Mouse (Mus musculus) forebrain, embryonic 12.5 days (tissue): Measurements from ENCODE around the gene St8sia1. TPM values are rescaled to one million over a fixed set of nuclear protein-coding genes. Genes with fewer than 3 reads are reported as not detected.

ENCODE experiments used
- ATAC-seq: fragments of 200-750 bp; cut with Nextera tagmentation; 2 replicates; pipeline ENCODE4 v1.8.0; 2017; ENCODE audit warnings: moderate TSS enrichment; ENCODE audit not compliant: low FRiP score
- H3K27ac ChIP-seq: fragments of 300-500 bp; sonication (generic); 2 replicates; pipeline ENCODE4 v1.5.1; 2016; ENCODE audit warnings: mild to moderate bottlenecking
- H3K27me3 ChIP-seq: fragments of 300-500 bp; sonication (generic); 2 replicates; pipeline ENCODE4 v1.6.1; 2016; ENCODE audit warnings: mild to moderate bottlenecking
- H3K36me3 ChIP-seq: fragments of 300-500 bp; sonication (generic); replicated peaks from 2 replicates; pipeline ENCODE4 v1.6.1; 2016; ENCODE audit warnings: mild to moderate bottlenecking
- H3K4me1 ChIP-seq: fragments of 300-500 bp; sonication (generic); 2 replicates; pipeline ENCODE4 v1.6.1; 2016
- H3K4me2 ChIP-seq: fragments of 300-500 bp; sonication (generic); 2 replicates; pipeline ENCODE4 v1.6.1; 2016; ENCODE audit warnings: mild to moderate bottlenecking, moderate library complexity
- H3K4me3 ChIP-seq: fragments of 300-500 bp; sonication (generic); replicated peaks from 2 replicates; pipeline ENCODE4 v1.5.1; 2016; ENCODE audit warnings: mild to moderate bottlenecking
- H3K9ac ChIP-seq: fragments of 300-500 bp; sonication (generic); 2 replicates; pipeline ENCODE4 v1.6.1; 2016; ENCODE audit warnings: mild to moderate bottlenecking
- H3K9me3 ChIP-seq: fragments of 300-500 bp; sonication (generic); 2 replicates; pipeline ENCODE4 v1.6.1; 2016
- WGBS: fragments of 180-500 bp; shearing (Covaris S2); methylation state at CpG from one replicate; pipeline ENCODE4 v1.1.7; 2016; 5-methylcytosine and 5-hydroxymethylcytosine counted together
- polyA plus RNA-seq: library from polyadenylated mRNA; unstranded; fragments of >200 nt; fragmentation: Nextera tagmentation; extraction: Ambion mirVana; gene quantifications from 2 replicates; pipeline ENCODE4 v1.2.1, GENCODE M21; 2016

Gene St8sia1
- polyA plus RNA-seq, 1 experiment from 2014 or later = 6.3 TPM

DNA sequence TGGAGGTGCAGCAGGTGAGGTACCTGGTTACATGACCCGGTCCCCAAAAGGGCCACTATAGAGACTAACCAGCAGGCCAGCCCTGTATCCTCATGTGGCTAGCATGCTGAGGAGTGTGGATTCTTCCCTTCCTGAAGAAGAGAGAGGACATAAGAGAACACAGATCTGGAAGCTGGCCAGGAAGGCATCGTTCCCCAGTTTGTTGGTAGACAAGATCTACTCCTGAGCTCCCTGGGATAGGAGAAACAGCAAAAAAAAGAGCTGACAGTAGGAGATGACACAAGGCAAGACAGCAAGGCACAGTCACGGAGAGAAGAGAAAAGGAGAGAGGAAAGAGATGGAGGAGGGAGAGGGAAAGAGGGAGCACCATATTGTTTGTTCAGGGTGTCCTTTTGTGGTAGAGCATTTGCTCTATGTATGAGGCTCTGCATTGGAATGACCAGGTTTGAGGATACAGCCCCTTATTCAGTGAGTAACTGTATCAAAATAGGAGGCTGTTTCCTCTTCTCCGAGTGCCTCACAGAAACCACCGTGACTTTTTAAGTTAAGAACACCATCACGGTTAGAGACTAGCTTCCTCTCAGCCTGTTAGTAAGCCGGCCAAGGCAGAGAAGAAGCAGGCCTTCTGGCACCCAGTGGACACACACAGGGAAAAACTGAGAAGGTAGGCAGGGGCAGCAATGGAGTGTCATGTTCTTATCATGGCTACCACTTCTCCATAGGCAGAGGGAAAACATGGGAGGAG lies 12.5 kb downstream of the St8sia1 start:
- Histone ChIP-seq H3K9me3 (no peaks in the 10 kb centered on the region), H3K4me1 (peaks cover 12% of the 10 kb centered on the region; the same call in 1 of the 2 replicates), H3K27ac (no peak overlapping the region), H3K9ac (no peak overlapping the region), H3K4me3 (no peak overlapping the region), H3K27me3 (no peaks in the 10 kb centered on the region), H3K36me3 (no peaks in the 10 kb centered on the region), H3K4me2 (no peak overlapping the region)
- 90% methylated on average over 7 of the region's 7 CpGs for WGBS
- no peak for ATAC-seq

DNA sequence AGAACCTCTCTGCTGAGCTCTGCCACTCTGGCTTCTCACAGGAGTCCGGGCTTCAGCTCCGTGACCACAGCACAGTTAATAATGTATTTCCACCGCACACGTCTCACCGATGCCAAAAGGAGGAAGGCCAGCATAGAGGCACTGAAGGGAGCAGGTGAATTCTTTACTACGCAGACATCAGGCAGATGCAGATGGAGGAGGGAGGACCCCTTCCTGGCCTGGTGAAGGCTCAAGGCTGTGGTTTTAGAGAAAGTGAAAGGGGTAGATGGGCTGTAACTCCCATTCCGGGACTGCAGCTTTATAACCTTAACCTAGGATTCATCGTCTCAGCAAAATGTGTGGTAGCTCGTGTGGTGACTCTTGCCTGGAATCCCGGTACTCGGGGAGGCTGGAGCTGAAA lies 13.9 kb downstream of the St8sia1 start:
- Histone ChIP-seq H3K9ac (no peak overlapping the region), H3K27me3 (no peaks in the 10 kb centered on the region), H3K4me3 (no peak overlapping the region), H3K9me3 (no peaks in the 10 kb centered on the region), H3K4me1 (peaks cover 12% of the 10 kb centered on the region; the same call in 1 of the 2 replicates), H3K36me3 (no peaks in the 10 kb centered on the region), H3K4me2 (no peak overlapping the region), H3K27ac (no peak overlapping the region)
- WGBS = 88% methylated on average over 11 of the region's 11 CpGs
- no peak for ATAC-seq

DNA sequence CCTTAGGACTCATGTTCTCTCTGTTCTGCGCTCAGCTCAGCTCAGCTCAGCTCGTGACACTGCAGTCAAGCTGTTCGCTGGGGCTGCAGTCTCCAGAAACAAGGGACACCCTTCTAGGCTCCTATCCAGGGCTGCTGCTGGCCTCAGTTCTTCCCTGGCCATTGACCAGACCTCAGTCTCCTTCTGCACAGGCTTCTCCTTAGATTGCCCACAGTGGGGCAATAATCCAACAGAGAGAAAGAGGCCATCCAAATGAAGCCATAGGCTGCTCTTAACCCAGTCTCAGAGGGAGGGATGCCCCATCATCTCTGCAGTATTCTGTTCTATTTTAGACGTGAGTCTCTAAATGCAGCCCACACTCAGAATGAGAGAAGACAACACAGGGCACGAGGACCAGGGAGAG lies 15.3 kb downstream of the St8sia1 start:
- no peak overlapping the region for H3K9ac ChIP-seq
- no peak overlapping the region for H3K4me3 ChIP-seq
- H3K4me2 ChIP-seq = no peak overlapping the region
- H3K27me3 ChIP-seq = no peaks in the 10 kb centered on the region
- H3K36me3 ChIP-seq = no peaks in the 10 kb centered on the region
- peaks cover 12% of the 10 kb centered on the region; the same call in 1 of the 2 replicates for H3K4me1 ChIP-seq
- no peak for ATAC-seq
- H3K9me3 ChIP-seq = no peaks in the 10 kb centered on the region
- no peak overlapping the region for H3K27ac ChIP-seq
- WGBS = 76% methylated on average over 5 of the region's 5 CpGs

DNA sequence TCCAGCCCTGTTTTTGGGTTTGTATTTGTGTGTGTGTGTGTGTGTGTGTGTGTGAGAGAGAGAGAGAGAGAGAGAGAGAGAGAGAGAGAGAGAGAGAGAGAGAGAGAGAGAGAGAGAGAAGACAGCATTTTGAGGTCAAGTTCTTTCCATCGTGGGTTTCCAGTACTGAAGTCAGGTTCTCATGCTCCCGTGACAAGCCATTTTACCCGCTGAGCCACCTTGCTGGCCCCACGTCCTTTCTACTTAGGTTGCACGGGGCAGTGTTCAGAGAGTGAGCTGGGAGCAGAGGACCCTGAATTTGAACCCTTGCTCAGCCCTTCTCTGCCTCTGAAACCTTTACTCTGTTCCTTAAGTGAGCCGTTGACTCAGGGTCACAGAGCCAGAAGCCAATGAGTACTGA lies 17.2 kb downstream of the St8sia1 start:
- no peaks in the 10 kb centered on the region for H3K27me3 ChIP-seq
- H3K4me3 ChIP-seq = no peak overlapping the region
- H3K27ac ChIP-seq = no peak overlapping the region
- H3K36me3 ChIP-seq = no peaks in the 10 kb centered on the region
- no peaks in the 10 kb centered on the region for H3K9me3 ChIP-seq
- 86% methylated on average over 6 of the region's 6 CpGs for WGBS
- H3K4me2 ChIP-seq = no peak overlapping the region
- no peak overlapping the region for H3K9ac ChIP-seq
- H3K4me1 ChIP-seq = peaks cover 12% of the 10 kb centered on the region; the same call in 1 of the 2 replicates
- ATAC-seq = no peak

DNA sequence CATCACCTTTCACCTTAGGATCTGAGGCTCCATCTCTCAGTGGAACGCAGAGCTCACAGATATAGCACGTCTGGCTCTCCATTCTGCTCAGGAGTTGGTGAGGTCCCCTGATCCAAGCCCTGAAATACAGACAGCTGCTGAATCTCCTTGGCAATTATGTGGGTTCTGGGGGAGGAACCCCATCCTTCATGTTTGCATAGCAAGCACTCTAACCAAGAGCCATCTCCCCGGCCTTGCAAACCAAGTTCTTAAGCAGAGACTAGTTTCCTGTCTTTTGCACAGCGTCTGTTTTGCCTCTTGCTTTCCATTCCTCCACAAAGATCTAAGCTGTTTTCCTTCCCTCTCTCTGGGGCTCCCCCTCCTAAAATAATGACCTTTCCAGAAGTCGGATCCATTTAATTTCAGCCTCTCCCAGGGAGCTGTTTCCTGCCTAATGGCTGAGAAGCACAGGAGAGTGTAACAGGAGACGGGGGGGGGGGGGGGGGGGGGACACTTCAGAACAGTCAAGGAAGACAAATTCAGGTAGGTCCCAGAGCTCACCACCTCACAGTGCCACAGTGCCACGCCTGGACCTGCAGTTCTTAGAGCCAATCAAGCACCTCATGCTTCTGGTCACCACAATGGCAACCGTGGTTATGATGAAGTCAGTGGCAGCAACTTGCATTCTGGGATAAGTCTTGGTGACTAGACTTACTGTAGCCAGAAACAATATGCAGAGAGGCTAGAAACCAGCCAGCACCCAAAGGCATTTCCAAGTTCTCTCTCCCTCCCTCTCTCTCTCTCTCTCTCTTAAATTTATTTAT lies 18.0 kb downstream of the St8sia1 start:
- H3K9ac ChIP-seq = no peak overlapping the region
- ATAC-seq = no peak

DNA sequence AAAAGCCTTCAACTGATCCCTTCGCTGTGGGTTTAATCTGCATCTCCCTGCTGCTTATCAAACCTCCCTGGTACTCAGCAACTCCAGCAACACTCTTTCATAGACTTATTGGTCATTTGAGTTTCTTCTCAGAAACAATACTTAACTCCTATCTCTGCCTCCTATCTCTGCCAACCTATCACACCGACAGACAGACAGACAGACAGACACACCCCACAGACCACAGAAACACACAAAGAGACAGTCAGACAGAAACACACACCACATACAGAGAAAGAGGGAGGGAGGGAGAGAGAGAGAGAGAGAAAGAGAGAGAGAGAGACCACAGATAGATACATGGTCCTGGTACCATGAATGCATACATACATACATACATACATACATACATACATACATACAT lies 18.8 kb downstream of the St8sia1 start:
- no peak overlapping the region for H3K4me3 ChIP-seq
- H3K4me1 ChIP-seq = peaks cover 13% of the 10 kb centered on the region; the same call in 1 of the 2 replicates
- no peak overlapping the region for H3K27ac ChIP-seq
- ATAC-seq = no peak
- no peak overlapping the region for H3K4me2 ChIP-seq
- no peak overlapping the region for H3K9ac ChIP-seq
- H3K27me3 ChIP-seq = no peaks in the 10 kb centered on the region
- H3K36me3 ChIP-seq = no peaks in the 10 kb centered on the region
- H3K9me3 ChIP-seq = no peaks in the 10 kb centered on the region
- WGBS = 87% methylated on average over 2 of the region's 2 CpGs

More for the DNA sequence above, 18.0 kb downstream of the St8sia1 start:
- H3K36me3 ChIP-seq = no peaks in the 10 kb centered on the region
- H3K9me3 ChIP-seq = no peaks in the 10 kb centered on the region
- WGBS = 85% methylated on average over 7 of the region's 8 CpGs
- no peak overlapping the region for H3K27ac ChIP-seq
- peaks cover 12% of the 10 kb centered on the region; the same call in 1 of the 2 replicates for H3K4me1 ChIP-seq
- H3K4me2 ChIP-seq = no peak overlapping the region
- H3K27me3 ChIP-seq = no peaks in the 10 kb centered on the region
- no peak overlapping the region for H3K4me3 ChIP-seq

DNA sequence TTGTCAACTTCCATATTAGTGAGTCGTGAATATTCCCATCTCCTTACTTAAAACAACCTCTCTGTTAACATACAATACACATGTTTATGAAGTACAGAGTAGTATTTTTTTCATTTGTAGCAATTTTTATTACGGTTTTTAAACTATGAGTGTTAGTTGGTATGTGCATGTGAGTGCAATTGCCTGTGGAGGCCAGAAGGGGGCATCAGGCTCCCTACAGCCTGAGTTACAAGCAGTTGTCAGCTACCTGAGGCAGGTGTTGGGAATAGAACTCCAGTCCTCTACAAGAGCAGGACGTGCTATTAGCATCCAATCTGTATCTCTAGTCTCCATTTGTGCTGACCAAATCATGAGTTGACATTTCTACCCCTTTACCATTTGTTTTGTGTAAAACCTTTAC lies 19.8 kb downstream of the St8sia1 start:
- Histone ChIP-seq H3K27ac (no peak overlapping the region), H3K4me3 (no peak overlapping the region), H3K4me1 (peaks cover 9% of the 10 kb centered on the region; the same call in 1 of the 2 replicates), H3K36me3 (no peaks in the 10 kb centered on the region), H3K4me2 (no peak overlapping the region), H3K9ac (no peak overlapping the region), H3K27me3 (no peaks in the 10 kb centered on the region), H3K9me3 (no peaks in the 10 kb centered on the region)
- ATAC-seq = no peak
- 96% methylated on average over 3 of the region's 3 CpGs for WGBS

DNA sequence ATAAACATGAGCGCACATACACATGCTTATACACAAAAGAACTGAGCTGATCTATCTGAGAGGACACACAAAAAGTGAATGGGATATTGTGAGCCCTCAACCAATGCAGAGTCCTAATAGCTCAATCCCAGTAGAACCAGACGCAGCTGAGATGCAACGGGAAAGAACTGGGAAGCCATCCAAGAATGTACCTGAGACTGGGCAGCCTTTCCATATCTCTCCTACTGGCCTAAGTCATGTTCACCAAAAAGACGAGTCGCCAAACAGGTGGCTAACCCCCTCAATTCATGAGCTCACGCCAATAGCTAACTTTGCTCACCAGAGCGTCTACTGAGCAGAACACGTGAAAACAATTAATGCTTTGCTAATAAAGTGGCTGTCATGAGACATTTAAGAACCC lies 20.8 kb downstream of the St8sia1 start:
- 92% methylated on average over 8 of the region's 8 CpGs for WGBS
- Histone ChIP-seq H3K4me3 (no peak overlapping the region), H3K9me3 (no peaks in the 10 kb centered on the region), H3K27me3 (no peaks in the 10 kb centered on the region), H3K4me2 (no peak overlapping the region), H3K27ac (no peak overlapping the region), H3K9ac (no peak overlapping the region), H3K36me3 (no peaks in the 10 kb centered on the region), H3K4me1 (peaks cover 9% of the 10 kb centered on the region)
- no peak for ATAC-seq

DNA sequence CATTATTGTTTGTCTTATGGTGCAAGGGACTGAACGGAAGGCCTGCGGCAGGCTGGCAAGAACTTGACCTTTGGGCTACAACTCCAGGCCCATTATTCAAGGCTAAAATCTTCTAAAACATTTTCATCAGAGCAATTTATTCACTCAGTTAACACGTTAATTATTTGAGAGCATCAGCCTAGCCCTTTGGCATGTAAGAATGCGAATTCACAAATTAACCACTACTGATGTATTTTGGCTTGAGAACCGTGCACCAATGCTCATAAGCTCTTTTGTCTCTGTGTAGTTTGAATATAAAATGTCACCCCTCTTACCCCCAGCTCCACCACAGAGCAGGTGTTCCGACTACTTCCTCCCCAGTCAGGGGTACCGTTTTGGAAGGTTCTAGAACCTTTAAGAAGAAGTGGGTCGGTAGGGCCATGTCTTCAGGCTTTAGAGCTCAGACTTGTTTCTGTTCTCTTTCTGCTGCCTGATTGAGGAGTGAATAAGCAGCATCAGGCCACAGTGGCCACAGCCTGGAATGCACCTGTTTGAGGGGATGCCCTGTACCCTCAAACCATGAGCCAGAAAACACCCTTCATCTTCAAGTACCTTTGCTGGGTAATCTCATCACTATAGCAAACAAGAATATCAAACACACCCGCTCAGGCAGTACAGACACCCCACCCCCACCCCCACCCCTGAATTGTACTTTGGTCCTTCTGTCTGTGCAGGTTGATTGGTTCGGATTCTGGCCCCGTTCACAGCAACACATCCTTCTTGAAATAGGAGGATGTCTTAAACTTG lies 22.5 kb downstream of the St8sia1 start:
- no peak overlapping the region for H3K4me3 ChIP-seq
- no peak for ATAC-seq
- H3K27ac ChIP-seq = no peak overlapping the region
- H3K4me2 ChIP-seq = no peak overlapping the region
- no peaks in the 10 kb centered on the region for H3K36me3 ChIP-seq
- WGBS = 85% methylated on average over 11 of the region's 11 CpGs
- no peaks in the 10 kb centered on the region for H3K27me3 ChIP-seq
- H3K9me3 ChIP-seq = no peaks in the 10 kb centered on the region
- H3K4me1 ChIP-seq = peaks cover 10% of the 10 kb centered on the region
- H3K9ac ChIP-seq = no peak overlapping the region

DNA sequence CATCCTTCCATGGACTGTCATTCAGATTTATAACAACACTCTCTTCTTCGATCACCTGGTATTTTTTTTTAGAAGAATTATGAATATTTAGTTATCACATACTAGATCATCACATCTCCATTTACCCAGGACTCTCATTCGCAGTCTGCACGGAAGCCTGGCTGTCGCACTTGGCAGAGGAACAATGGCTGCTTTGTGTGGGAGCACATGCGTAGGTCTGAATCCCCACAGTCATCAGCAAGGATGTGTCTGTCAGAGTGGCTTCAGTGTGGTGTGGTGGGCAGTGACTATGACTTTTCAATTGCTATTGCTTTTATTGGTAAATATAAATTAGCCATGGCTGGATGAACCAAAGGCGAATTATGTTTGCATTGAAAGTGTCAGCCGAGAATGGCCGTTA lies 23.2 kb downstream of the St8sia1 start:
- no peaks in the 10 kb centered on the region for H3K36me3 ChIP-seq
- H3K9ac ChIP-seq = no peak overlapping the region
- H3K27me3 ChIP-seq = no peaks in the 10 kb centered on the region
- H3K4me1 ChIP-seq = peaks cover 10% of the 10 kb centered on the region
- WGBS = 70% methylated on average over 8 of the region's 8 CpGs
- no peak overlapping the region for H3K27ac ChIP-seq
- H3K4me2 ChIP-seq = no peak overlapping the region
- ATAC-seq = 0 out of 2 replicates have a peak, but pooled peaks have one; percentile 57
- no peaks in the 10 kb centered on the region for H3K9me3 ChIP-seq
- no peak overlapping the region for H3K4me3 ChIP-seq

DNA sequence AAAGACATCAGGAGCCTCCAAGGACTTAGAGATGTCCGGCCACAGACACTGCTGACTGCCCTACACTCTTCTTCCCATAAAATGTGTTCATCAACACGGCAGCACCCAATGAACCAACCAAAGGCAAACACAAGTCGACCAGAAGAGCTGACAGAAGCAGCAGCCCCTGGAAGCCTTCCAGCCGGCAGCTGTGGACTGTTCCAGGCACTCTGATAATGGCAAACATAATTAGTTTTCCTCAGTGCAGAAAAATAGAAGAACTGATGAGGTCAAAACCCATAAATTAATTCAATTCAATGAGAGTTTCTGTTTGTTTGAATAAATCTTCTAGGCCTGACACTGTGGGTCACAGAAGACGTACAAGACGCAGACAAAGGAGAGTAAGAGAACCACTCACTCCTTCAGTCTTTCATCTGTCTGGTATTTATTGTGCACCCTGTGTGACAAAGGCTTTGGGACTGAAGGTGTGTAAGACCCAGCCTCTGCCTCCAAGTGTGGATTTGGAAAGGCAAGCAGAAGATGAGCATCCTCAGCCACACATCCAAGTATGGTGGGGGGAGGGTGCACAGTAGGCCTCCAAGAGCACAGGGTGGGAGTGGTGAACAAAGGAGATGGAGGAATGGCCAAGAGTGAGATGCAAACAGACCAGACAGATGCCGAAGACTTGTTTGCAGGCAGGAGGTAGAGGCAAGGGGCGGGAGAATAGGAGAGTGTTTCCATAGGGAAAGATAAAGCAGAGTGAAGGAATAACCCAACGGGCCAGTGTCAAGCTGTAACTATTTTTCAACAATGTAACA lies 25.5 kb downstream of the St8sia1 start:
- Histone ChIP-seq H3K27ac (peak overlapping the region; percentile 62; the same call in 1 of the 2 replicates), H3K4me1 (peaks cover 10% of the 10 kb centered on the region), H3K36me3 (no peaks in the 10 kb centered on the region), H3K4me2 (no peak overlapping the region), H3K4me3 (no peak overlapping the region), H3K9me3 (no peaks in the 10 kb centered on the region), H3K9ac (no peak overlapping the region; the same call in 1 of the 2 replicates), H3K27me3 (no peaks in the 10 kb centered on the region)
- ATAC-seq = peak; percentile 47
- WGBS = 63% methylated on average over 9 of the region's 9 CpGs
